Mouse (Mus musculus) layer of hippocampus, adult 11-12 months (tissue): ENCODE data around the gene Tert.
A peak's percentile ranks its signal among the peaks of the same experiment; 100 is the strongest.

Source experiments
- DNase-seq: peaks from one replicate; pipeline ENCODE4 v3.0.0; 2022; ENCODE audit warnings: low spot score

Tert gene

GRCm38 (mm10) chr13:73677853-73678252, 51.1 kb downstream of the Tert start, which contains the start of gene Slc6a18:
Gene Slc6a18, minus strand, starts transcription at chr13:73678023.
- no peak for DNase-seq

GRCm38 (mm10) chr13:73679311-73679710, 52.6 kb downstream of the Tert start:
- no peak for DNase-seq

GRCm38 (mm10) chr13:73680394-73680793, 53.7 kb downstream of the Tert start:
- DNase-seq = no peak

GRCm38 (mm10) chr13:73682226-73682625, 55.5 kb downstream of the Tert start:
- no peak for DNase-seq

- peak; percentile 28 for DNase-seq
Measured at GRCm38 (mm10) chr13:73683682-73684081, 57.0 kb downstream of the Tert start.

- DNase-seq = no peak
Measured at GRCm38 (mm10) chr13:73684412-73684811, 57.7 kb downstream of the Tert start.

- no peak for DNase-seq
Measured at GRCm38 (mm10) chr13:73685502-73685901, 58.8 kb downstream of the Tert start.

GRCm38 (mm10) chr13:73687601-73688000, 60.9 kb downstream of the Tert start:
- no peak for DNase-seq

- no peak for DNase-seq
Measured at GRCm38 (mm10) chr13:73688934-73689333, 62.2 kb downstream of the Tert start.

GRCm38 (mm10) chr13:73692249-73692868, 65.6 kb downstream of the Tert start:
- peak; percentile 72 for DNase-seq

- no peak for DNase-seq
Measured at GRCm38 (mm10) chr13:73693333-73693732, 66.6 kb downstream of the Tert start.

- no peak for DNase-seq
Measured at GRCm38 (mm10) chr13:73694972-73695371, 68.3 kb downstream of the Tert start.

- no peak for DNase-seq
Measured at GRCm38 (mm10) chr13:73696529-73696928, 69.8 kb downstream of the Tert start.
